Mouse (Mus musculus) WW6 (cell line): ENCODE measurements around the gene Cacnb2.

Experiments used
- DNase-seq: peaks from one replicate; pipeline ENCODE4 v3.0.0-alpha.2; 2013; ENCODE audit warnings: low read depth, low spot score

The Cacnb2 gene

DNA sequence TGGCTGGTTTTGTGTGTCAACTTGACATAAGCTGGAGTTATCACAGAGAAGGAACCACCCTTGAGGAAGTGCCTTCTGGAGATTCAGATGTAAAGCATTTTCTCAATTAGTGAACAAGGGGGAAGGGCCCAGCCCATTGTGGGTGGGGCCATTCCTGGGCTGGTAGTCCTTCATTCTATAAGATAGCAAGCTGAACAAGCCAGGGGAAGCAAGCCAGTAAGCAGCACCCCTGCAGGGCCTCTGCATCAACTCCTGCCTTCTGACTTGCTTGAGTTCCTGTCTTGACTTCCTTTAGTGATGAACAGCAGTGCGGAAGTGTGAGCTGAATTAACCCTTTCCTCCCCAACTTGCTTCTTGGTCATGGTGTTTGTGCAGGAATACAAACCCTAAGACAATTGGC is 260.1 kb downstream of the Cacnb2 start:
- DNase-seq = no peak

DNA sequence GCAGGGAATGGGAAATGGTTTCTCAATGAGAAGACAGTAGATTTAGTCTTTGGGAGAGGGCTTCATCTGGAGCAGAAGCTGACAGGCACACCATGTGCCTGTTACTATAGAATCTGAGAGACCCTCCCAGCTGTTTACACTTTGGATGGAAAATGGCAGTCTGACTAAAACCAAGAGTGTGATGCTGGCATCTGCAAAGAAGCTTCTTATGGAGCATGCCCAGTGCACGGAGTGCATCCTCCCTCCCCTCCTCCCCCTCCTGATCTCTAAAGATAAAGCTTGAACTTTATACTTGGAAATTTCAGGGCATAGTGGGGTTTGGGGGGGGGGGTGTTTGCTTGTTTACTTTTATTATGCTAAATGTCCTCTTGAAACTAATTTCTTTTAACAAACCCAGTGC is 270.2 kb downstream of the Cacnb2 start:
- DNase-seq = no peak

DNA sequence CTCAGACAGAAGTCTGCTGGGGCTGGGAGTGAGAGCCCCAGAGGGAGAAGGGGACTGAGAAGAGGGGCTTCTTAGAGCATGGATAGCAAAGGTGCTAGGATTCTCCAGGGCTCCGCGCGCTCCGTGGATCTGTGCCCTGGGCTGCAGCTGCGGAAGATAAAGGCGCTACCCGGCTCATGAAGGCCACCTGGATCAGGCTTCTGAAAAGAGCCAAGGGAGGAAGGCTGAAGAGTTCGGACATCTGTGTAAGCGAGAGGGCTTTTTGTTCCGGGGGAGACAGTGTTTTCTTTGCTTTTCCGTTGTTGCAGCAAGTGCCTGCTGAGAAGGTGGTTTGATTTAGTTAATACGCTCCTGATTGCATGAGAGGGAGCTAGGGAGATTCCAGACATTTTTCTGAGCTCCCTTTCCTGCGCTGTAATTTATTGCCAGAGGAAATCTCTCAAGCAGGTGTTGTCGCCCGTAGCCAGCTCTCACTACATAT is 270.9 kb downstream of the Cacnb2 start:
- no peak for DNase-seq

DNA sequence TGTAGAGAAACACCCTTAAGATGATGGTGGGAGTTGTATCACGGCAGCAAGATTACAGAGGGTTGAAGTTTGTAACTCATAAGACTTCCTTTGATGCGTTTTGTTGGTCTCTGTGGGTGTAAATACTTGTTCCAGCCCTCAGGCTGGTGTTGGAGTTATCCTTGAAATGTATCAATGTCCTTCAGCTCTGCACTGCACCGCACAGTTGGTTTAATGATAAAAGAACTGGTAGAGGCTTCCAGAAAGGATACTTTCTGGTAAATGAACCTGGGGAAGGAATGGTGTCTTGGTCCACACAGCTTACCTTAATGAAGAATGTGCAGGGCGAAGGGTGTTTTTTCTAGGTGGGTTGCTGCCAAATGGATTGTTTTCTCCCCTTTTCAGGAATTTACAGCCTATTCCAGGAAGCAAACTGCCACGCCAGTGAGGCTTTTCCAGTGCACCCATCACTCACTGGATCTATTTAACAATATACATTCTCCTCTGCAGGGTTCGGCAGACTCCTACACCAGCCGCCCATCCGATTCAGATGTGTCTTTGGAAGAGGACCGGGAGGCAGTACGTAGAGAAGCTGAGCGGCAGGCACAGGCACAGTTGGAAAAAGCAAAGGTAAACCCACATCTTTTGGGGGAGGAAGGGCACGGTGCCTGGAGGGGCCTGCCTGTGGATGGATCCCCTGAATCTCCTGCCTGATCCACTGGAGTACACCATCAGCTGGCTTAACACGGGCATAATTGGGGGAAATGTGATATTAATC is 271.6 kb downstream of the Cacnb2 start:
- no peak for DNase-seq

DNA sequence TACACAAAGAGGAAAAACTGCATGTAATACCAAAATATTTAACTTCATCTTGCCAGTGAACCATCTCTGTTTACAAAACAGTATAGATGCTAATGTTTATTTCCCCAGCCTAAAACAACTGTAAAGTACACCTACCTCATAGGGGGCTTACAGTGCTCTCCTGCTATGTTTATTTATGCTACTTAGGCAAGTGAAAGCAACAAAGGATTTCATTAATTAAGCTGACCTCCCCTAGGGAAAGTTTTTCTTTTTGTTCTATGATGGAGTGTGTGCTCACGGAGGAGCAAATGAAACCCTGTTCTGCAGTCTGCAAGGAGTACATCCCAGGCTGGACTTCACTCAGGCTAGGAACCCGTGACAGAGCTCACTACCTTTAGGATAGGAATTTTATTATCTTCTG is 272.2 kb downstream of the Cacnb2 start:
- no peak for DNase-seq

DNA sequence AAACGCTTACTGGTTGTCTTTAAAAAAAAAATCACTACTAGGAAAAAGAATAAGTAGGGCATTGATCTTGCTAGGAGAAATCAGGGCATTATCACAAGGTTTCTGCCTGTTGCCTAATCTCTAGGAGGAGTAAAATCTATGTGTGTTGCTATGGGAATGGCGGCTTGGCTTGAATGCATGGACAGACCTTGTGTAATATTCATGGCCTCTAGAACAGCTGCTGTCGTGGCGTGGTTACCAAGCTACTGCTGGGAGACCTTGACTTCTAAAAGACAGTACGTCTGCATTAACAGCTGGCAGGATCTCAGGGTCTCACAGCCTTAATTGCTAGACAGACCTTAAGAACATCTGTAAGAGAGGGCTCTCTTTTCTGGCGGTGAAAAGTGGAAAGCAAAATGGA is 272.7 kb downstream of the Cacnb2 start:
- no peak for DNase-seq

DNA sequence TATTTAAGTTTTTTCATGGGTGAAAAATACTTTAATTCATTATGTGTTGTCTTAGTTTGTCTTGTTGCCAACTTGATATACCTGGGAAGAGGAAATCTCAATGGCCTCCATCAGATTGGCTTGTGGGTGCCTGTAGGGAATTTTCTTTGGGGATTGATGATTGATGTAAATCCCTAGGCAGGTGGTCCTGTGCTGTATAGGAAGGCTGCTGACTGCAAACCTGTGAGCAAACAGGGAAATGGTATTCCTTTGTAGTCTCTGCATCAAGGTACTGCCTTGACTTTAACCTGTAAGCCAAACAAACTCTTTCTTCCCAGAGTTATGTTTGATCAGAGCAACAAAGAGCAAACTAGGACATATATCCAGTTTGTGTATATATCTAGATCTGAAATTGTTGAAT is 276.1 kb downstream of the Cacnb2 start:
- no peak for DNase-seq

DNA sequence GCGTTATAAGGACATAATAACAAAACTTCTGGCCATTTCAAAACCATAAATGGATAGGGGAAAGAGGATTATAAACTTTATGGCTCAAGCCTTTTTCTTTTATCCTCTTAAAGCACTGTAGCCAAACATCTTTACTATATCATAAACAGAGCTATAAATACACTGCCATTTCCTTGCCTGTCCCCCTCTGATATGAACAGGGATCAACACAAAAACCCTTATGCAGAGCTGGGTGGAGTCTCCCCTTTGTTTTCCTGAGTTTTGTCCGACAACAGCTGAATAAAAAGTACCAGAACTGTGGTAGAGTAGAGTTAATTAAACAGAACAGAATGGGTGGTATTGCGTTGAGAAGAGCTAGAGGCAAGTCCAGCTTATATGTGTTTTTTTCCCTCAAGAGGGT is 280.6 kb downstream of the Cacnb2 start:
- DNase-seq = no peak

DNA sequence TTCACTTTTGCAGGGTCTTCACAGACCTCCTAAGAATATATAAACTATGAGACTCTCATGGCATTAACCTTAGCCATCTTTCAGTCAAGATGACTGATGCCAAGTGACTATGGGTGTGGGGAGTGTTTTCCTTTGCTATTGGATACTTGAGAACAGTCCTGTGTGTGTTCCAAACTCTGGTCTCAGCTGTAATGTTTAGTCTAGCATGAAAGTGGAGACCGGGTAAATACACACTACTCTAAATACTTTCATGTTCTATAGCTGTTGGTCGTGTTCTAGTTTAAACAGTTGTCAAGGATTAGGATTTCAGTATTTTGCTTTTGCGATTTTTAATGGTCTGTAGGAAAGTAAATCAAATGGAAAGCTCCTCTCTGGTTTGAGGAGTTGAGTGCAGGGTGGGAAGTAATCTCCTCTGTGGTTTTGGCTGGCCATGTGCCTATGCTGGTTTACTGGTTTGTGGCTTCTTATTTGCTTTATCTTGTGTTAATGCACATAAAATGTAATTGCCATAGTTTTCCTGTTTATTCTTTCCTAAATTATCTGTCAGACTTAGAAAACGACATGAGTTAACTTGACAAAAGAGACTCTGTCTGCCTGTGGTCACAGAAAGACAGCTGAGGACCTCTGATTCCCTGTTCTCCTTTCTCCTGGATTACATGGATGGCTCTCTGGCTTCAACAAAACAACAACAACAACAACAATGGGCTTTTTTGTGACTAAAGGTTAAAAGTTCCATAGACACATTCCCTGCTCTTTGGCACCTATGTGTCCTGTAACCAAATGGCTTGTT is 285.7 kb downstream of the Cacnb2 start:
- no peak for DNase-seq

DNA sequence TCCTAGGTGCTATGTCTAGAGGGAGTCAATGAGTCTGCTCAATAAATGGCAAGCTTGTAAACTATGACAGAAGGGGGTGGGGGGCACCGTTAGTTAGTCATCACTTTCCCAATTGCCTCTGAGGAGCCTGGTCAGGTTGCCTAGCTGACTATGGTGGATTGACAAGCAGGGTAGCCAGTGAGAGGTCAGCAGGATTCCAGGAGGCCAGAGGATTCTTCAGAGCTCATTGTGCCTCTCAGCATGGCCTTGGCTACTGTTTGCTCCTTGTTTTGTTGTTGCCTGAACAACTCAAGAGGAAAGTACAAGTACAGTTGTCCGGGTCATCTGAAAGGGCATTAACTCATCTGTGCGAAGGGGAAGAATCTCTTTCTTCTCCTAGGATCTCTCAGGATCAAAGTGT is 300.9 kb downstream of the Cacnb2 start:
- DNase-seq = no peak

DNA sequence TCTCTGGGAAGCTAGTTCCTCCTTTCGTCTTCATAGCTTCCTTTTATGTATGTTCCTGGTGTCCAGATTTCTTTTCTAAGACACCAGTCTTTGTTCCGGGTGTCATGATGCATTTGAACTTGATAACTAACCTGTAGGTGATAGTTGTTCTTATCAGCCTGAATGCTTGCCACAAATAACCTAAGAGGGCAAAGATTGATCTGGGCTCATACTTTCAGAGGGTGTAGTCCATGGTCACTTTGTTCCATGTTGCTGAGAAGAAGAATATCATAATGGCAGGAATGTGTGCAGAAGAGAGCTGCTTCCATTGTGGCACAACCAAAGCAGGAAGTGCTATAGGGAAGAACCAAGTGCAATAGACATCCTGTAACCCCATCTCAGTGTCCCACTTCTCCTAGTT is 302.0 kb downstream of the Cacnb2 start:
- DNase-seq = no peak

DNA sequence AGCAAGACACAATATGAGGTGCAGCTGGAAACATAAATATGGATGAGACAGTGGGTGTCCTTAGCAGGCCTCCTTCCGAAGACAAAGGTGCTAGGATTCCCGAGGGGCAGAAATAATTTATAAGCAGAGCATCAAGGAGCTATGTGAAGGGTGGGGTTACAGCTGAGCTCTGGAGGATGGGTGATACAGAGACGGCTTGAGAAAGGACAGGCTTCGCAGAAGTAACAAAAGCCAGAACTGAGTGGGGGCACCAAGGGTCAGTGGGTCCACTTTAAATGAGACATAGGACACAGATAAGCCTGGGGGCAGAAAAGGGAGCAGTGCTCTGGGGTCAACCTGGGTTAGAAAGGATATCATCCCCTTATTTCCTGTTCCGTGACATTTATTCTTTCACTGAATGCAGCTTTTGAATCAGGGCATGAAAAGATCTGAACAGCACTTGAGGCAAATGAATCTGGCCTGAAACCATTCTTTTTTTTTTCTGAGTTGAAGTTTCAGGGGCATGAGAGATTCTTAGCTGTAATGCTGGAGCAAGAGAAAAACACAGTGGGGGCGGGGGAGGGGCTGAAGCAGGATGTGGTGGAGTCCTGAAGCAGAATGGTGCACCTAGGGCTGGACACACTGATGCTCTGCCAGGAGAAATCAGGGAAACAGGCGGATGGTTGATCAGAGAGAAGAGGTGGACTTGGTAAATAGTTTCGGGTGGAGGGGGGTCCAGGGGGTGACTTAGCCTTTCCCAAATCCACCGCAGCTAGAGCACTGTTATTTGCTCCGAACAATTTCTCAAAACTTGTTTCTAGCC is 304.4 kb downstream of the Cacnb2 start:
- DNase-seq = no peak

DNA sequence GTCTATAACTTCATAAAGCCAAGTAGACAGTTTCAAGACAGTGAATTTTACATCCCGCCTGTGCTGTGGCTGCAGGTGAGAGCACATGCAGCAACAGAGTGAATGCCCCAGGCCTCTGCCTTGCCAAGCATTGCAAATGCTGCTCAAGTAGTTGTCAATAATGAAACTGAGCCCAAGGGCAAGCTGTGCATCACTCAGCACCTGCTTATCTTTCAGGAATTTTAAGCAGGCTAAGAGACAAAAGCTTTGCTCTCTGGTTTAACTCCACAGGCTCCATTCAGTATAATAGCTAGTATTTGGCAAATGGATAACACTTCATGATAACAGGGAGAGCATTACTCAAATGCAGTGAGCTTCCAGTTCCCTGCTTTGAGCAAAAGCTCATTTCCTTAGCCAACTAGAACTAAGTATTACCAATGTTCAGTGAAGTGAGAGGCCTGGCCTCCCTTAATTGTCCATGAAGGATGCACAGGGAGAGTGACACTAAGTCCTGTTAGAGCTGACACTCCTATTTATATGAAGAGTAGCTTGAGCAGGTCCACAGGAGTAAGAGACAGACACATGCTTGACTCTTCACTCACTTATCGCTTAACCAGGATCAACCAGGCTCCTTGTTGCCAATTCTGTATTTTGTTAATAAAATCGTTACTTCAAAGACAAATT is 314.8 kb downstream of the Cacnb2 start:
- DNase-seq = no peak

DNA sequence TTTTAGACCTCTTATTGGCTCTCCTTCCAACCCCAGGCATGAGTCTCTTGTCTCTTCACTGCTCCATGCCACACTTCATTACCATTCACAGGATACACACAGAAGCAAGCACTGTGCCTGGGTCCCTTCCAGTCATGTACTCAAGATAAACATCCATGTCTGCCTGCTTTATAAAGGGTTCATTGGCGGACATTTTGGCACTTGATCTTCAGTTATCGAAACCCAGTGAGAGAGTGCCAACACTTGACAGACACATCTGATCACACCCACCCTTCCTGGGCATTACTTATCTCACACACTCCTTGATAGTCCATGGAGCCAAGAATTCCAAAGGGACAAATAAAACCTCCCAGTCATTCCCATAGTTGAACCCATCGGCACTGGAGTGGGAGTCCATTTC is 327.0 kb downstream of the Cacnb2 start:
- DNase-seq = no peak

DNA sequence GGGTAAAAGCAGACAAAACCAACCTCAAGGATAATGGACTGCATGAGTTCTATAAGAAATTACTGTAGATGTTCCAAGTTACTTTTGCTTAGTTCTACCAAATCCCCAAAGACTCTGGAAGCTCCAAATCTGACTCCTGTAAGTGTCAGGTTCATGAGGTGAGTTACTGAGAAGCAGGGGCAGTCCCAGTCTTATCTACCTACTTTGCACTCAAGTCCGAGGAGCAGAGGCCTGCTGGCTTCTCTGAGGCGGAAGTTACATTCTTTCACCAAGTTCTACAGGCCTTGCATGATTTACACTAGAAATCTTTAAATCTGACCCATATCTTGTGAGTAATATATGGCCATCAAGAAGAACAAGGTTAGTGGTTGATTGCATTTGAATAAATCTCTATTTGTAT is 329.1 kb downstream of the Cacnb2 start:
- no peak for DNase-seq

DNA sequence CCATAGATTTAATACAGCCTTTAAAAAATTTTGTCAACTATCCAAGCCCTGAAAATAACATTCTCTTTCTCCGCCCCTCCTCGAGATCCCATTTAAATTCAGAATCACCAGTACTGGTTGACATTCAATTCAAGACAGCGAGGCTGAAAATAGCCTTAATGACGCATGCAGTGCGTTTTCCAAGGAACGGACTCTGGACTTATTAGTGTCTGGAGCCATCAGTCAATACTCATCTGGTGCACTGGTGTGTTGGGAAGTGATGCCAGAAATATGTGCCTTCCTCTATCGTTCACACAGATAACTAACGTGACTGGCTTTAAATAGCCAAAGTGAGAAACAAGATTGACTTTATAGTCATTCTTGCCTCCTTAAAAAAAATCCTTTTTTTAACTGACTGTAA is 333.6 kb downstream of the Cacnb2 start:
- no peak for DNase-seq

DNA sequence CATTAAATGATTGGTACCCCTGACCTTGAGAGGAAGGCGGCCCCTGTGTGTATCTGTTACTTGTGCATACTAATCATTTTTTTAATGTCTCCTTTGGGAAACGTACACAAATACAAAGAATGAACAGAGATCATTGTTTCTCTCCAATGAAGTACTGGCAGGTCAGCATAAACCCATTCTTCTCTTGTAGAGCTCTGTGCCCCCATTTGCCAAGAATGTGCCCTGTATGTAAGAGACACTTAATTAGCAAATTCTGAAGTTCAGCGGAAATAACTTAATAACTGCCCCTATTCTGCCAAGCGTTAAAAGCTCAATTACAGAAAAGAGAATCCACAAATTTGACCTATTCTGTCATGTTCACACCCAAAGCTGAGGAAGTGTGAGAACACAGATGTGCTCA is 339.4 kb downstream of the Cacnb2 start:
- DNase-seq = no peak

DNA sequence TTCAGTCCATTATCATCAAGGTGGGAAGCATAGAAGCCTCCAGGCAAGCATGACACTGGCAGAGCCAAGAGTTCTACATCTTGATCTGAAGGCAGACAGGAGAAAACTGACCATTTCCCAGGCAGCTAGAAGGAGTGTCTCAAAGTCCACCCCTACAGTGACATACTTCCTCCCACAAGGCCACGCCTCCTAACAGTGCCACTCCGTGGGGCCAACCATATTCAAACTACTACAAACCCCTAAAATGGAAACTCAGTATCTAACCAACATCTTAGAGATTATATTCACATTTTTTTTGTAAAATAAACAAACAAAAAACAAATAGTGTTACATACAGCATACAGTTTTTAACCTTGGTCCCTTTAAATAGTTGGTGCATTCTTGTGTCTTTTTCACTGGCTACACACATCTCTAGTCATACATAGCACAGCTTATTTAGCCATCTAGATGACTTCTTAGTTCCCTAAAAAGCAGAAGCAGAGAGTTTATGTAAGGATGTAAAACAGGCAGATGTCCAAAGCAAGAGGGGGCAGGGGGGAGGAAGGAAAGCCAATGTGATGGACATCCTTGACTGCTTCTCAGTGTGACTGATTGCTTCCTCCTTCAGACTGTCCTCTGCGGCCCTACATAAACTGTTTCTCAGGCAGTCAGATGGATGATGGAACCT is 340.9 kb downstream of the Cacnb2 start:
- DNase-seq = no peak

DNA sequence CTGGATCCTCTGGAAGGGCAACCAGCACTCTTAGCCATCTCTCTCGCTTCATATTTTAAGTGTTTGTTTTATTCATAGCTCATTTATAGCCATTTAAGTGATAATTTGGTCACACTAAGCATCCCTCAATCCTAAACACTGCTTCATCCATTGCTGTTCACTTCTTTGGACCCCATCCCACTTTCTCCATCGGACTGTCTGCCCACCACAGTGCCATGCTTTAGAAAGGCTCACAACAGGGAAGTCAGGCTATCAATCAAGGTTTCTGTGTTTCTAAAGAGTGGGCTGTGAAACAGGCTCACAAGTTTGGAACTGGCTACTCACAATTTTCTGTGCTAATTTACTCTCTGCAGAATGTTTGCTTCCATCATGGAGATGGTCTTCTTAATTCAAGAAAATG is 350.2 kb downstream of the Cacnb2 start:
- DNase-seq = no peak

DNA sequence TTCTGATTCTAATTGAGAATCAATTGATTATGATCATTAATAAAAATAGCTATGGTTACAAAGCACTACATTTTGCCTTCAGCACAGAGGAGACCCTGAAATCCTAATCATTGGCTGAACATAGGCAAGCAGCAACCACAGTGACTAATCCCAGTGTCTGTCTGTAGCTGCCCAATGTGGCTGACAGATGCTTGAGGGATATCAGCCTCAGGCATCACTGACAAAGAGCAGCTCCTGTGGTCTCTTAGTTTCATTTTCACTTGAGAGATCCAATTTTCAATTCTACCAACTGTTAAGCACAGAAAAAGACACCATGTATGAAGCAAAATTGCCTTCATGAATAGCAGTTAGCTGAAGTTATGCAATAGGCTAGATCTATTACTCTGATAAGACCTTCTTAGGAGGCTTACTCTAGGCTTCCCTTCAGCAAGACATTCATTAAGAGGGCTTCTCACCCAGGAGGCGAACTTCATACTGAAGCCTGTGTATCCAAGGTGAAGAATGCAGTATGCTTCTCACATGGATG is 358.1 kb downstream of the Cacnb2 start:
- no peak for DNase-seq

DNA sequence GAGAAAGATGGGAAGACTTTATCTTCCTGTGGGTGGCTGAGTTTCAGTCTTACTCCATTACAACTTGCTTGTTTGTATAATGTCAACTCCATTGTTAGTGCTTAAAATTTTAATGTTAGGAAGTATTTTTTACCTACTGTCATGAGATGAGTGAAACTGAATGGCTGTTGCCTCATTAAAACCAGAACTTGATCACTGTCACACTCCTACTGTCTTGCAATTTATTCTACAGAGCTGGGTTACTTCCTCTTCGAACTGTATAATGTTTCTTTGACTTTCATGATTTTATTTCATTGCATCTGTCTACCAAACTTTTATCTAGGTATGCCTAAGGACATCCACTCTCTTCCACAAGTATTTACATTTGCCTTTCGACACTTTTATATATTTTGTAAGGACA is 358.6 kb downstream of the Cacnb2 start:
- no peak for DNase-seq
